Mouse (Mus musculus) layer of hippocampus, adult 6 months (tissue): ENCODE measurements around the gene Hps5. TPM values are rescaled to one million over a fixed set of nuclear protein-coding genes. Genes with fewer than 3 reads are reported as not detected.

Experiments used
- long read RNA-seq, 2 experiments: library from polyadenylated mRNA; unstranded; transcript quantifications; one replicate each; pipeline ENCODE4 v2.0.0; 2019 to 2020
- polyA plus RNA-seq: library from polyadenylated mRNA; unstranded; fragments of <200 nt; fragmentation: Nextera tagmentation; gene quantifications from 2 replicates; pipeline ENCODE4 v1.2.3, GENCODE M21; 2021

The Hps5 gene
- 3.3 and 4.4 TPM in 2 replicates for polyA plus RNA-seq
- long read RNA-seq, experiment 1, full-length matches to known transcripts, result 2 of 4 reads
- long read RNA-seq, experiment 1, partial matches to known transcripts, result 1 of 4 reads
- long read RNA-seq, experiment 1, other reads (novel, unspliced or antisense), result 1 of 4 reads
- long read RNA-seq, experiment 2, full-length matches to known transcripts, result 6 of 33 reads
- long read RNA-seq, experiment 2, partial matches to known transcripts, result 3 of 33 reads
- long read RNA-seq, experiment 2, other reads (novel, unspliced or antisense), result 24 of 33 reads

GRCm38 (mm10) chr7:46795287-46796205, at the start of gene Hps5, which contains the start of gene Gtf2h1:
Hps5 (minus strand) TSS chr7:46796064.
Gtf2h1 (plus strand) TSS chr7:46796103.

GRCm38 (mm10) chr7:46840787-46841525, 45.1 kb upstream of the Hps5 start, which contains the start of gene Ldha:
Ldha (plus strand) TSS chr7:46841475.

GRCm38 (mm10) chr7:46751490-46751889, 44.4 kb downstream of the Hps5 start, which contains the start of gene Saa2:
Saa2 (plus strand) TSS chr7:46751790.

GRCm38 (mm10) chr7:46742880-46743279, 53.0 kb downstream of the Hps5 start, which contains the start of gene Saa1:
Saa1 (minus strand) TSS chr7:46742980.

GRCm38 (mm10) chr7:46732458-46732857, 63.4 kb downstream of the Hps5 start, which contains the start of gene Saa4:
Saa4 (minus strand) TSS chr7:46732603.

GRCm38 (mm10) chr7:46715600-46715999, 80.3 kb downstream of the Hps5 start, which contains the start of gene Saa3:
Saa3 (minus strand) TSS chr7:46715700.

Other genes starting within 250 kb of the Hps5 start
- 32.6 and 34.1 TPM in 2 replicates for gene Sergef, start 156.3 kb downstream of the Hps5 start, polyA plus RNA-seq
- 0.34 and 0.64 TPM in 2 replicates for gene Tph1, start 123.5 kb downstream of the Hps5 start, polyA plus RNA-seq
- gene Saal1, start 85.4 kb downstream of the Hps5 start, polyA plus RNA-seq, result 9.9 and 11.1 TPM in 2 replicates
- not detected in 2 replicates for gene Saa3, start 80.4 kb downstream of the Hps5 start, polyA plus RNA-seq
- gene Saa4, start 63.5 kb downstream of the Hps5 start, polyA plus RNA-seq, result not detected in 2 replicates
- 0.19 and 0.28 TPM in 2 replicates for gene Saa1, start 53.1 kb downstream of the Hps5 start, polyA plus RNA-seq
- 0.53 TPM in 1 of 2 replicates, not detected in the other for gene Saa2, start 44.3 kb downstream of the Hps5 start, polyA plus RNA-seq
- gene Gtf2h1, start within 50 bp of the Hps5 start, polyA plus RNA-seq, result 14.6 and 17.1 TPM in 2 replicates
- gene Ldha, start 45.4 kb upstream of the Hps5 start, polyA plus RNA-seq, result 957 and 989 TPM in 2 replicates
- gene Ldhc, start 65.1 kb upstream of the Hps5 start, polyA plus RNA-seq, result not detected in 2 replicates
- 239 and 241 TPM in 2 replicates for gene Tsg101, start 123.9 kb upstream of the Hps5 start, polyA plus RNA-seq
- 3.5 and 3.6 TPM in 2 replicates for gene Uevld, start 162.5 kb upstream of the Hps5 start, polyA plus RNA-seq
- gene Gm9999, start 187.5 kb upstream of the Hps5 start, polyA plus RNA-seq, result not detected in 2 replicates
- gene Spty2d1, start 212.3 kb upstream of the Hps5 start, polyA plus RNA-seq, result 3.9 and 5.5 TPM in 2 replicates